Mouse (Mus musculus) stomach, embryonic 15.5 days (tissue): ENCODE results near the gene Patl1. TPM values are rescaled to one million over a fixed set of nuclear protein-coding genes. Genes with fewer than 3 reads are reported as not detected.
"Not testable (repeated sequence)": the region's sequence is repeated elsewhere in the genome, so short reads cannot be mapped to it uniquely, and the experiment has no call there.

Experiments used
- ATAC-seq: fragments of 200-750 bp; cut with Nextera tagmentation; 2 replicates; pipeline ENCODE4 v1.8.0; 2017; ENCODE audit warnings: low read depth, moderate number of reproducible peaks, moderate TSS enrichment; ENCODE audit not compliant: insufficient read depth, low FRiP score
- H3K27ac ChIP-seq: fragments of 300-500 bp; sonication (generic); 2 replicates; pipeline ENCODE4 v1.5.1; 2015; ENCODE audit warnings: mild to moderate bottlenecking, inconsistent platforms
- H3K27me3 ChIP-seq: fragments of 300-500 bp; sonication (generic); replicated peaks from 2 replicates; pipeline ENCODE4 v1.6.1; 2015; ENCODE audit warnings: inconsistent platforms
- H3K36me3 ChIP-seq: fragments of 300-500 bp; sonication (generic); 2 replicates; pipeline ENCODE4 v1.6.1; 2015; ENCODE audit warnings: inconsistent platforms
- H3K4me1 ChIP-seq: fragments of 300-500 bp; sonication (generic); 2 replicates; pipeline ENCODE4 v1.6.1; 2015; ENCODE audit warnings: inconsistent platforms
- H3K4me2 ChIP-seq: fragments of 300-500 bp; sonication (generic); 2 replicates; pipeline ENCODE4 v1.6.1; 2015; ENCODE audit warnings: mild to moderate bottlenecking, inconsistent platforms
- H3K4me3 ChIP-seq: fragments of 300-500 bp; sonication (generic); replicated peaks from 2 replicates; pipeline ENCODE4 v1.5.1; 2015; ENCODE audit warnings: inconsistent platforms
- H3K9ac ChIP-seq: fragments of 300-500 bp; sonication (generic); 2 replicates; pipeline ENCODE4 v1.6.1; 2015; ENCODE audit warnings: inconsistent platforms
- H3K9me3 ChIP-seq: fragments of 300-500 bp; sonication (generic); 2 replicates; pipeline ENCODE4 v1.6.1; 2016; ENCODE audit warnings: inconsistent platforms
- WGBS: fragments of 180-500 bp; shearing (Covaris S2); methylation state at CpG from one replicate; pipeline ENCODE4 v1.1.7; 2015; 5-methylcytosine and 5-hydroxymethylcytosine counted together
- polyA plus RNA-seq: library from polyadenylated mRNA; unstranded; fragments of >200 nt; fragmentation: Nextera tagmentation; extraction: Ambion mirVana; gene quantifications from 2 replicates; pipeline ENCODE4 v1.2.1, GENCODE M21; 2015

Gene Patl1
- polyA plus RNA-seq, 1 experiment from 2014 or later: 14.7 TPM

DNA sequence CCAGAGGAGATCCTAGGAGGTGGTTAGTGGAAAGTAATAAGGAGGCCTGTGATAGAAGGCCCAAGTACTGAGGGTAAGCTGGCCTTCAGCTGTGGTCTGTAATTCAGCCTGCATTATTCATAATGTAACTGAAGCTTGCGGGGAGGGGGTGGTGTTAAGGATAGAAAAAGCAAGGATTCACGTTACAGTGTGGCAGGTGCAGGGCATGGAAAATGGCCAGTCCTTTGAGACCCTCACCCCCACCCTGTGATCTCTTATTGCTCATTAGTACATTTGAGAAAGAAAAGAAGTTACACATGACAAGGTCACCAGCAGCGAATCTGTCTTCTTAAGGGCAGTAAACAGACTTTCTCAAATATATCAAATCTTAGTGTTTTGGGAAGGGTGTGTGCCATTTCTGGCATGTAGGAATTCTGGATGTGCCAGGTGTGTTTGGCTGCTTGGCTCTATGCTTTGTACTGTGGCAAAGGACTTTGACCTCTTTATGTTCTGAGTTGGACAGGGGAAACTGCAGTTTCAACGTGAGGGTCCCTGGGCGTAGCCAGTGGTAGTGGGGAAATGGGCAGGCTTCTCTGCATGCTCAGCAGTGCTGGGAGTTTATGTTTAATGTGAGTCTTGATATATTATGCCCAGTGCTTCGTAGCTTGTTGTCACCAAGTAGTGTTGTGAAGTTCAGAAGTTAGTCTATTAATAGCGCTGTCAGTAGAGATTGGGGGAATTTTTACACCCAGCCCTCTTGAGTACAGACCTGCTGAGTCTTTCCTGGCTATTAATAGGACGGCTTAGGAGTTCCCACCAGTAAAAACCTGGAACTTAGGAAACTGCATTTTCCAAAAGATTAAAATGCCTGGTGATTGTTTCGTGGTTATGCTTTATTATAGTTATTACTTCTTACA, 57.2 kb downstream of the Patl1 start:
- Histone ChIP-seq H3K4me3 (no peak overlapping the region), H3K36me3 (peaks cover 28% of the 10 kb centered on the region), H3K27ac (no peak overlapping the region), H3K27me3 (no peaks in the 10 kb centered on the region), H3K4me2 (no peak overlapping the region), H3K9ac (no peak overlapping the region), H3K4me1 (peaks cover 14% of the 10 kb centered on the region; the same call in 1 of the 2 replicates), H3K9me3 (no peaks in the 10 kb centered on the region)
- 69% methylated on average over 9 of the region's 9 CpGs for WGBS
- ATAC-seq: no peak

DNA sequence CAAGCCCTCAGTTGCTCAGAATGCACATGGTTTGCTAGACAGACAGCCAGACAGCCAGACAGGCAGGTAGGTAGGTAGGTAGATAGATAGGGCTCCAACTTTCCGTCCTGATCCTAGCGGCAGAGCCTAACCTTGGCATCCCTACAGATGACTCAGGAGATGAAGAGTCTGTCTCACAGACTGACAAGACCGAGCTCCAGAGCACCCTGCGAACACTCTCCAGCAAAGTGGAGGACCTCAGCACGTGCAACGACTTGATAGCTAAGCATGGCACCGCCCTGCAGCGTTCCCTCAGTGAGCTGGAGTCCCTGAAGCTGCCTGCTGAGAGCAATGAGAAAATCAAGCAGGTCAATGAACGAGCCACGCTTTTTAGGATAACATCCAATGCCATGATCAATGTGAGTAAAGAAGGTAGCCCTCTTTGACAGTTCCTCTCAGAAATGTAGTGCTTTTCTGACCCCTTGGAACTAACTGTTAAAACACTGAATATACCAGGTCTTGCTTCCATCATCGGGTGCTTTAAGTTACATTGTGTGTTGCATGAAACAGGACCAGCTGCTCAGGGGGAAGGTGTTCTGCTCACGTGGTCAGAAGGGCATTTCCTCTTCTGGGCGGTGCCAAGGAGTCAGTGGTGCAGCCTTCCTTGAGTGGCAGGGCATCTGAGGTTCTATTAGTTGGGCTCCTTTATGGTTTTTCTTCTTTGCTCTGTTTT, 61.5 kb downstream of the Patl1 start:
- Histone ChIP-seq H3K27ac (0 out of 2 replicates have a peak overlapping the region, but pooled peaks have one; percentile 40), H3K4me3 (no peak overlapping the region), H3K4me1 (no peaks in the 10 kb centered on the region; the same call in 1 of the 2 replicates), H3K36me3 (peaks cover 42% of the 10 kb centered on the region), H3K9me3 (no peaks in the 10 kb centered on the region), H3K27me3 (no peaks in the 10 kb centered on the region), H3K4me2 (no peak overlapping the region), H3K9ac (no peak overlapping the region)
- WGBS: 85% methylated on average over 13 of the region's 13 CpGs
- ATAC-seq: peak; percentile 24; the same call in 1 of the 2 replicates

DNA sequence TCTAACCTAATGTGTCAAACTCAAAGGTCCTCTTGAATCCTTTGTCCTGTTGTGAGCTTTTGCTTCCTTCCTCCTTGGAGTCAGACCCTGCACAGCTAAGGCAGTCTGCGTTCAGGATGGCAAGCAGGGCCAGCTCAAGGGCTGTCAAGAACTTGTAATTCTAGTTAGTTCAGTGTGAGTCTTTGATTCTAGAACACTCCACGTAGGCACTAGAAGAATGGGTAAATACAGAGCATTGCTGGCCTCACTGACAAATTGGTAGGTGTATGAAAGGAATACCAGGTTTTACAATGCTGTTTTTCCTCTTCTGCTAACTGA, 62.0 kb downstream of the Patl1 start:
- WGBS: 75% methylated on average over 2 of the region's 2 CpGs
- no peak overlapping the region for H3K4me3 ChIP-seq
- no peak overlapping the region for H3K4me2 ChIP-seq
- H3K27ac ChIP-seq: peak overlapping the region; percentile 40; the same call in 1 of the 2 replicates
- peaks cover 44% of the 10 kb centered on the region for H3K36me3 ChIP-seq
- H3K27me3 ChIP-seq: no peaks in the 10 kb centered on the region
- H3K9ac ChIP-seq: no peak overlapping the region
- ATAC-seq: peak; percentile 52; the same call in 1 of the 2 replicates
- H3K4me1 ChIP-seq: no peaks in the 10 kb centered on the region; the same call in 1 of the 2 replicates
- no peaks in the 10 kb centered on the region for H3K9me3 ChIP-seq

DNA sequence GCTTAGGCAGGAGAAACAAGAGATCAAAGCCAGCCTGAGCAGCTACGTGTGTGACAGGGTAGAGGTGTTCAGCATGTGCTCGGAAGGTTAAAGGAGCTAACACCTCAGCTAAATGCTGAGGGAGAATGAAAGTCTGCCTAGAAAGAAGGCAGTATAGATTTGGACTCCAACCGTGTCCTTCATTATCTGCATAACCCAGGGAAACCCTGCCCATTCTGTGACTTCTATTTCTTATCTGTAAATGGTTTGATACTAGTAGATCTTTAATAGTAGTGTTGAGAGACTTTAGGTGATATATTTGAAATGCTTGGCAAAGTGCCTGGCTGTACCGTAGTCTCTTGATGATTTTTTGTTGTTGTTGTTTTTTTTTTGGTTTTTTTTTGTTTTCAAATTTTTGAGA, 63.5 kb downstream of the Patl1 start:
- Histone ChIP-seq H3K4me2 (no peak overlapping the region), H3K36me3 (peaks cover 55% of the 10 kb centered on the region), H3K9me3 (no peaks in the 10 kb centered on the region), H3K4me1 (no peaks in the 10 kb centered on the region; the same call in 1 of the 2 replicates), H3K9ac (no peak overlapping the region), H3K4me3 (no peak overlapping the region), H3K27me3 (no peaks in the 10 kb centered on the region), H3K27ac (no peak overlapping the region)
- ATAC-seq: no peak
- WGBS: 83% methylated on average over 4 of the region's 4 CpGs

DNA sequence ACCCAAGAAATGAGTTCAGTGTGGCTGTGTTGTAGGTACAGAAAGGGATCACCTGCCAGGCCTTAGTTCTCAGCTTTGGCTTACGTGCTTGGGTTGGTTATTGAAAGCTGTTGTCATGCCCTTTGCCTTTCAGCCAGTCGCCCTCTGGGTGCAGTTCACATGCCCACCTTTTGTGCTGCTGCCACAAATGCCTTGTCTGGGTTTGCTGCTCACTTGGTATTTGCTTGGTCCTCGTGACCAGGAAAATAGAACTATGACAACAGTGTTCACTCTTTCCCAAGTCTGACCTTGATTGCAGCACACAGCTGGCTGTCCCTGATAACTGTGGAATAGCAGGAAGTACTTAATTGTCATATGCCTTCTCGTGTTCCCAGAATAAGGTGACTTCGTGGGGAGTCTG, 65.2 kb downstream of the Patl1 start:
- WGBS: 81% methylated on average over 5 of the region's 5 CpGs
- Histone ChIP-seq H3K27ac (no peak overlapping the region), H3K4me2 (no peak overlapping the region), H3K9me3 (no peaks in the 10 kb centered on the region), H3K4me3 (no peak overlapping the region), H3K9ac (no peak overlapping the region), H3K27me3 (no peaks in the 10 kb centered on the region), H3K36me3 (peaks cover 53% of the 10 kb centered on the region), H3K4me1 (no peaks in the 10 kb centered on the region)
- ATAC-seq: no peak

DNA sequence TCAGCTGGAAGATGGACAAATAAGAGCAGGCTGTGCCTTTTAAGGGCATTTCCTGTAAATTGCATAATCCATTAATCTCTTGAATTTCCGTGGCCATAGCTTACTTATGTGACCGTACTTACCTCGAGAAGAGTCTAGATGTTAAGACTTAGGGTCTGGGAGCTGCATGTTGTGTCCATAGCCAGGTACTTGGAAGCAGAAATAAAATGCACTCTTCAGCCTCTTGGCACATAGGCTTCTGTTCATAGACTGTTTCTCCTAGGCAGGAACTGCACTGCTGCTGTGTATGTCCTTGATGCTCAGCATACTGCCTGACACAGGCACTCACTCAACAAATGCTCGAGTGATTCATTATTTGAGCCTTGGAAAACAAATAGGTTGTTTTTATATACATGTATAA, 68.3 kb downstream of the Patl1 start:
- 78% methylated on average over 4 of the region's 4 CpGs for WGBS
- ATAC-seq: no peak
- H3K27ac ChIP-seq: no peak overlapping the region
- no peak overlapping the region for H3K9ac ChIP-seq
- H3K4me1 ChIP-seq: no peaks in the 10 kb centered on the region
- H3K4me3 ChIP-seq: no peak overlapping the region
- H3K9me3 ChIP-seq: no peaks in the 10 kb centered on the region
- H3K4me2 ChIP-seq: no peak overlapping the region
- peaks cover 67% of the 10 kb centered on the region for H3K36me3 ChIP-seq
- H3K27me3 ChIP-seq: no peaks in the 10 kb centered on the region

DNA sequence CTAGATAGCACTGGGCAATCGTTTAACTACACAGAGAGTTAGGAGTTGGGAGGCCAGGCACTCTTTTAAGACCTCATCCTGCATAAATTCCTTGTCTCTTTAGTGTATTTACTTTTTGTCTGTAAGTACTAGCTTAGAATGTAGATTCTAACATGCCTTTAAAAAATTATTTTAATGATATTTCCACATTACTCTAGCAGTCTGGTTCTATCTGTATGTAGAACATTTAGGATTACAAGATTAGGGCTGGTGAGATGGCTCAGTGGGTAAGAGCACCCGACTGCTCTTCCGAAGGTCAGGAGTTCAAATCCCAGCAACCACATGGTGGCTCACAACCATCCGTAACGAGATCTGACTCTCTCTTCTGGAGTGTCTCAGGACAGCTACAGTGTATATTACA, 72.4 kb downstream of the Patl1 start:
- H3K27me3 ChIP-seq, H3K4me1 ChIP-seq, ATAC-seq, H3K4me3 ChIP-seq, H3K9me3 ChIP-seq, H3K9ac ChIP-seq, H3K4me2 ChIP-seq, H3K27ac ChIP-seq: not testable (repeated sequence)
- H3K36me3 ChIP-seq: peaks cover 52% of the 10 kb centered on the region
- WGBS: 85% methylated on average over 5 of the region's 5 CpGs

DNA sequence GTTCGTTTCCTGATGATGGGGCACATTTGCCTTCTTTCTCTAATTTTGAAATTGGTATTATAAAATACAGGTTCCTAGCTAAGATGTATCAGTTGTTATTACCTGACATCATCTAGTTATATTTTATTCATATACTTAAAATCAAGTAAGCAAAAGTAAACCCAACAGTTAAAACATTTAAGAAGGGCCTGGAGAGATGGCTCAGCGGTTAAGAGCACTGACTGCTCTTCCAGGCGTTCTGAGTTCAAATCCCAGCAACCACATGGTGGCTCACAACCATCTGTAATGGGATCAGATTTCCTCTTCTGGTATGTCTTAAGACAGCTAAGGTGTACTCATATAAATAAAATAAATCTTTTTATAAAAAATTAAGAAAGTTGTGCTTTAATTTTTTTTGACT, 75.6 kb downstream of the Patl1 start:
- no peaks in the 10 kb centered on the region for H3K4me1 ChIP-seq
- no peak overlapping the region for H3K4me3 ChIP-seq
- no peak overlapping the region for H3K4me2 ChIP-seq
- H3K9me3 ChIP-seq: no peaks in the 10 kb centered on the region
- no peak overlapping the region for H3K27ac ChIP-seq
- no peak for ATAC-seq
- H3K9ac ChIP-seq: no peak overlapping the region
- H3K36me3 ChIP-seq: peaks cover 50% of the 10 kb centered on the region
- H3K27me3 ChIP-seq: no peaks in the 10 kb centered on the region
- 88% methylated on average over 3 of the region's 3 CpGs for WGBS

DNA sequence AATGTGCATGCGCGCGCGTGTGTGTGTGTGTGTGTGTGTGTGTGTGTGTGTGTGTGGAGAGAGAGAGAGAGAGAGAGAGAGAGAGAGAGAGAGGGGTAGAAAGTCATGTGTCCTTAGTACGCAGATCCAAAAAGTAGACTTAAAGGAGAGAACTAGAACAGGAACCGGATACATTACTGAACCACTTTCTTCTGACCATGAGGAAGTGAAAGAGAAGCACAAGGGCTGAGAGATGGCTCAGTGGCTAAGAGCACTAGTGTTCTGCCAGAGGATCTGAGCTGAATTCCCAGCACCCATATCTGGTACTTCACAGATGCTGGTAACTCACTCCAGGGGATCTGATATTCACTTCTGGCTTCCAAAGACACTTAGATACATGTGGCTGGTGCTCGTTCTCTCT, 77.1 kb downstream of the Patl1 start:
- no peak overlapping the region for H3K9ac ChIP-seq
- no peak for ATAC-seq
- H3K4me3 ChIP-seq: no peak overlapping the region
- no peak overlapping the region for H3K4me2 ChIP-seq
- H3K9me3 ChIP-seq: no peaks in the 10 kb centered on the region
- WGBS: 88% methylated on average over 7 of the region's 7 CpGs
- no peaks in the 10 kb centered on the region for H3K27me3 ChIP-seq
- H3K4me1 ChIP-seq: no peaks in the 10 kb centered on the region
- H3K36me3 ChIP-seq: peaks cover 41% of the 10 kb centered on the region
- H3K27ac ChIP-seq: no peak overlapping the region

DNA sequence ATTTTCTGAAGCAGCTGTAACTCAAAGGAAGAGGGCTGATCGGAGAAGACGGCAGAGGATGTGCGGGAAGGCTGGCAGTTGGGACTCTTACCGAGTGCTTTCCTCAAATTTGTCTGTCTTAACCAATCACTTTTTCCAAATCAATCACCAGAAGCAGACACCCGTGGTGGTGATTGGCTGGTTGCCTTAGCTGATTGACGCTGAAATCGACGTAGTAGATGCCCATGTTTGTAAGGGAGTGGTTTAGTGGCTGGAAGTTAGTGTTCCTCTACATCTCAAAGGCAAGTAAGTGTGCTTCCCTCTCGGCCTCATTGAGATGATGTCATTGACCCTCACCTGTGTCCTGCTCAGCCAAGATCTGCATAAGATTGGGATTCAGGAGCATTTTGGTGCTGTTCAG, 79.8 kb downstream of the Patl1 start:
- no peak overlapping the region for H3K27ac ChIP-seq
- no peaks in the 10 kb centered on the region for H3K9me3 ChIP-seq
- no peak overlapping the region for H3K4me3 ChIP-seq
- peaks cover 33% of the 10 kb centered on the region for H3K36me3 ChIP-seq
- ATAC-seq: no peak
- H3K27me3 ChIP-seq: no peaks in the 10 kb centered on the region
- H3K9ac ChIP-seq: no peak overlapping the region
- H3K4me2 ChIP-seq: no peak overlapping the region
- no peaks in the 10 kb centered on the region for H3K4me1 ChIP-seq
- WGBS: 89% methylated on average over 9 of the region's 9 CpGs

DNA sequence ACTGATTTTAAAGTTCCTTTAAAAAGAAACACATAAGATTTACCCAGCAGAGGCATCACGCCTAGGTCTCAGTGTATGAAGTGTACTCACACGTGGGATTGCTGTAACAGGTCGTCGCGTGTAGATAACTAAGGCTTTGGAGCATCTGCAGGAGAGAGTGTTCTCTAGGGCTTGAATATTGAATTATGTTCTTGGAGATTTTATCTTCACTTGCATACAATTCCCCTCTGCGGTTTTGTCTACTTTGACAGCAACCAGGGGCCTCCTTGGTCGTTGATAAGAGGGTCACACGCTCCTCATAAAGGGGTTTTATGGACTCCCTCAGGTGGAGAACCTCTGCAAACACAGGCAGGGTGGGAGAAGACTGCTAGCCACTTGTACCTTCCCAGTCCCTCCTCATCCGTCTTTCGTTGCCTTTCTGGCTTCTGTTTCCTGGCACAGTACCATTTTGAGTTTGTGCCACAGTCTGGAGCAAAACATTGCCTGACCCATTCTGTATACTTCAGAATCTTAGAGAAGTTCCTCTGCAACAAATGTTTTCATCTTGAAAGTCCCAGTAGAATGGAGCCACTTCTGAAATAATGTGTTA, 80.3 kb downstream of the Patl1 start:
- ATAC-seq: no peak
- Histone ChIP-seq H3K4me2 (no peak overlapping the region), H3K9ac (no peak overlapping the region), H3K4me1 (no peaks in the 10 kb centered on the region), H3K9me3 (no peaks in the 10 kb centered on the region), H3K27ac (no peak overlapping the region), H3K4me3 (no peak overlapping the region), H3K27me3 (no peaks in the 10 kb centered on the region), H3K36me3 (peaks cover 33% of the 10 kb centered on the region)
- WGBS: 85% methylated on average over 10 of the region's 10 CpGs
